Mouse (Mus musculus): ENCODE data around the gene Olfr890.
"Not testable (repeated sequence)": the region's sequence is repeated elsewhere in the genome, so short reads cannot be mapped to it uniquely, and the experiment has no call there.

Gene Olfr890

DNA sequence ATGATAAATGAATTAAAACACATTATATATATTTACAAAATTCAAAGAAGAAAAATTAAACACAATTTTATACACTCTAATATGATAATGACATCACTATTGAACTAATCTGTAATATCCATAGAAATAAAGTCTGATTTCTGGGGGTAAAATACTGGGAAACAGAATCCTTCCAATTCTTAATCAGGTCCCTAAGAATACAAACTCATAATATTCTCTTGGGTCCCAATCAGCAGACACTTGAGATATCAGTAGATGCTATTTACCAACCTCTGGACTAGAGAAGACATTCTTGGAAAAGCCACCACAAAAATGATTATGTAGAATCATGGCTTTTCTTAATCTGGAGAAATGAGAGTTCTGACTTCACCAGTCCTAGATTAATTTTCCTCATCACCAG is at the start of gene Olfr890:
Gene Olfr890 (plus strand): TSS at position 301 of the 400 bp plus-strand sequence.
- in situ Hi-C loops (cut with MboI) = no loop called here

DNA sequence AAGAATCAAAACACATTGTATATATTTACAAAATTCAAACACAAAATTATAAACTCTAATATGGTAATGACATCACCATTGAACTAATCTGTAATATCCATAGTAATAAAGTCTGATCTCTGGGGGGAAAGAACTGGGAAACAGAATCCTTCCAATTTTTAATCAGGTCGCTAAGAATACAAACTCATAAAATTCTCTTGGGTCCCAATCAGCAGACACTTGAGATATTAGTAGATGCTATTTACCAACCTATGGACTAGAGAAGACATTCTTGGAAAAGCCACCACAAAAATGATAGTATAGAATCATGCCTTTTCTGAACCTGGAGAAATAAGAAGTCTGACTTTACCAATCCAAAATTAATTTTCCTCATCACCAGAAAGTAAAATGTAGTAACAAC is 34.5 kb upstream of the Olfr890 start, which contains the start of gene Olfr888:
Gene Olfr888 (plus strand): TSS at position 301 of the 400 bp plus-strand sequence.
- in situ Hi-C loops (cut with MboI) = no loop called here

DNA sequence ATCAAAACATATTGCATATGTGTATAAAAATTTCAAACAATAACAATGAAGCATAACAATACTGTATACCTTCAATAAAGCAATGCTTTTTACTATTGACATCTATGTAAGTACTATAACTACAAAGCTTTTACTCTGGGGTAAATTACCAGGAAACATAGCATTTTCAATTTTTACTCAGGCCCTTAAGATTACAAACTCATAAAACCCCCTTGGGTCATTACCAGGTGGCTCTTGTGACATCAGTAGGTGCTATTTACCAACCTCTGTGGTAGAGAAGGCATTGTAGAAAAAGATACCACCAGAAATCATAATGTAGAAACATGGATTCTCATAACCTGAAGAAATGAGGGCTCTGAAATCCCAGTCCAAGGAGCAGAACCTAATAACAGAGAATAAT is 27.4 kb upstream of the Olfr890 start, which contains the start of gene Olfr889:
Gene Olfr889 (plus strand): TSS at position 301 of the 400 bp plus-strand sequence.
- in situ Hi-C loops (cut with MboI) = no loop called here

DNA sequence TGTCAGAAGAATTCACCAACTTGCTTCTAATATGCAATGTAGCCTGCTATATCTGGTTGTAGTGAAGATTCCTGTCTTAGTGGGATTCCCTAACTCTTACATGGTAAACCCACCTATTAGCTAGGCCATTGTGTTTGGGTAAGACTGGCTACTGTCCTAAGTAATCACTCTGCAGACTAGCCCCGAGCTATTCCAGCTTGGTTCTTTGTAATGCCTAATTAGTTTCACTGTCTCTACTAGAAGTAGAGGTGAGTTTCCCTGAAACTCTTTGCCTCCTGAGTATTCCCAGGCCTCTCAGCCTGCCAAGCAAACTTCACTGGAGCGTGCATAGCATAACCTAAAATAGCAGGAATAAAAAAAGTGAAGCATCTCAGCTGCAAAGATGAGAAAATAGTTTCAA is 26.0 kb downstream of the Olfr890 start:
- in situ Hi-C loops (cut with MboI) = not testable (repeated sequence)

DNA sequence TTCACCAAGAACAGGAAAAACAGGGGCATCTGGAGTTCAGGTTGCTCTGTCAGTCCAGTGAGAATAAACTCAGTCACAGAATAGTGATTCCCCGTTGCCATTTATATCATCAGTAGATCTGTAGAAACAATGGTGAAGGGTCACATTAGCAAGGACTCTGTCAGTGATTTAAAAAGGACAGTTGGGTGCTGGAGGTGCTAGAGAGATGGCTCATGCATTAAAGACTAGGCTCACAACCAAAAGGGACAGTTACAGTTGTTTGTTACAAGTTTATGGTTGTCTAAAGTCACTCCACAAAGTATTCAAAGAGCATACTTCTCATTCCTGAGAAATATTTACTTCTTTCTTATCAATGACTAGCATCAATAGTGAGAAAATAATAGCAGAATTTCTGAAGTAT is 38.4 kb downstream of the Olfr890 start, which contains the start of gene Olfr891:
Gene Olfr891 (minus strand): TSS at position 101 of the 400 bp plus-strand sequence.
- in situ Hi-C loops (cut with MboI) = no loop called here

All from mature B cell (primary cell).